Mouse (Mus musculus) c-Kit-positive CD71-positive TER-119-positive erythroid progenitor cells, embryonic 14.5 days (primary cell): ENCODE results near the gene Sdha.

Experiments used
- DNase-seq: peaks from one replicate; pipeline ENCODE4 v3.0.0-alpha.2; 2013; ENCODE audit warnings: low spot score

Gene Sdha

GRCm38 (mm10) chr13:74349566-74350434, at the start of gene Sdha, which contains the start of gene Ccdc127:
Gene Sdha (minus strand): TSS chr13:74350280.
Gene Ccdc127 (plus strand): TSS chr13:74350309.
- DNase-seq: peak; percentile 97

GRCm38 (mm10) chr13:74399298-74399839, 49.3 kb upstream of the Sdha start, which contains the start of gene Ftl1-ps1:
Gene Ftl1-ps1 (plus strand): TSS chr13:74399694.
- no peak for DNase-seq

- DNase-seq: no peak
Observed at GRCm38 (mm10) chr13:74391156-74391555, 41.1 kb upstream of the Sdha start.

GRCm38 (mm10) chr13:74390371-74390990, 40.4 kb upstream of the Sdha start, which contains the start of gene Zfp72:
Gene Zfp72 (minus strand): TSS chr13:74390836.
- peak; percentile 35 for DNase-seq

- DNase-seq: no peak
Observed at GRCm38 (mm10) chr13:74389730-74390129, 39.6 kb upstream of the Sdha start.

- DNase-seq: no peak
Observed at GRCm38 (mm10) chr13:74382289-74382688, 32.2 kb upstream of the Sdha start.

- no peak for DNase-seq
Observed at GRCm38 (mm10) chr13:74381533-74382276, 31.6 kb upstream of the Sdha start.

GRCm38 (mm10) chr13:74363859-74364235, 13.8 kb upstream of the Sdha start, which contains the start of gene Lrrc14b:
Gene Lrrc14b (minus strand): TSS chr13:74364005.
- no peak for DNase-seq

GRCm38 (mm10) chr13:74363176-74363858, 13.2 kb upstream of the Sdha start:
- DNase-seq: no peak

GRCm38 (mm10) chr13:74362218-74362617, 12.1 kb upstream of the Sdha start:
- no peak for DNase-seq

- DNase-seq: no peak
Observed at GRCm38 (mm10) chr13:74356491-74356890, 6.4 kb upstream of the Sdha start.

GRCm38 (mm10) chr13:74350435-74350906, 391 bp upstream of the Sdha start:
- DNase-seq: no peak

- DNase-seq: peak; percentile 45
Observed at GRCm38 (mm10) chr13:74341036-74341435, 9.0 kb downstream of the Sdha start.

- DNase-seq: no peak
Observed at GRCm38 (mm10) chr13:74329321-74329720, 20.8 kb downstream of the Sdha start.

- peak; percentile 97 for DNase-seq
Observed at GRCm38 (mm10) chr13:74317170-74317849, 32.8 kb downstream of the Sdha start, which contains the start of gene Pdcd6. Gene Pdcd6 (minus strand): TSS chr13:74317580.

GRCm38 (mm10) chr13:74316789-74317169, 33.3 kb downstream of the Sdha start:
- DNase-seq: no peak

- DNase-seq: no peak
Observed at GRCm38 (mm10) chr13:74316386-74316785, 33.7 kb downstream of the Sdha start.

GRCm38 (mm10) chr13:74314616-74315015, 35.5 kb downstream of the Sdha start:
- no peak for DNase-seq

GRCm38 (mm10) chr13:74305780-74306179, 44.3 kb downstream of the Sdha start:
- DNase-seq: no peak

GRCm38 (mm10) chr13:74305380-74305779, 44.7 kb downstream of the Sdha start:
- DNase-seq: no peak
